Mouse (Mus musculus): ENCODE results near the gene Pdik1l.
"Not testable (repeated sequence)": the region's sequence is repeated elsewhere in the genome, so short reads cannot be mapped to it uniquely, and the experiment has no call there.

The Pdik1l gene

GRCm38 (mm10) chr4:134298626-134299497 is 11.2 kb upstream of the Pdik1l start:
- DNase-seq (ENCODE audit: low spot score in 2 of 2) = no peak

GRCm38 (mm10) chr4:134297369-134297768 is 9.7 kb upstream of the Pdik1l start:
- no peak for DNase-seq (ENCODE audit: low spot score in 2 of 2)

- DNase-seq (ENCODE audit: low spot score in 2 of 2) = no peak
Measured at GRCm38 (mm10) chr4:134296523-134296922, 8.8 kb upstream of the Pdik1l start.

DNA sequence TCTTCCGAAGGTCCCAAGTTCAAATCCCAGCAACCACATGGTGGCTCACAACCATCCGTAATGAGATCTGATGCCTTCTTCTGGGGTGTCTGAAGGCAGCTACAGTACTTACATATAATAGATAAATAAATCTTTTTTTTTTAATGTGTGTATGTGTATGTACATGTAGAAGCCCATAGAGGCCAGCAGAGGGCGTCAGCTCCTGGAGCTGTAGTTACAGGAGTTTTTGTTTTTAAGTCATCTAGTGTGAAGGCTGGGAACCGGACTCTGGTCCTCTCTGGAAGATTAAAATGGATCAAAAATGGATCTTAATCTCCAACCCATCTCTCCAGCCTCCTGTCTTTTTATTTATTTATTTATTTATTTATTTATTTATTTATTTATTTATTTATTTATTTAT is 8.4 kb upstream of the Pdik1l start:
- DNase-seq (ENCODE audit: low spot score in 2 of 2) = not testable (repeated sequence)

- no peak for DNase-seq (ENCODE audit: low spot score in 2 of 2)
Measured at GRCm38 (mm10) chr4:134293692-134294163, 6.0 kb upstream of the Pdik1l start.

DNA sequence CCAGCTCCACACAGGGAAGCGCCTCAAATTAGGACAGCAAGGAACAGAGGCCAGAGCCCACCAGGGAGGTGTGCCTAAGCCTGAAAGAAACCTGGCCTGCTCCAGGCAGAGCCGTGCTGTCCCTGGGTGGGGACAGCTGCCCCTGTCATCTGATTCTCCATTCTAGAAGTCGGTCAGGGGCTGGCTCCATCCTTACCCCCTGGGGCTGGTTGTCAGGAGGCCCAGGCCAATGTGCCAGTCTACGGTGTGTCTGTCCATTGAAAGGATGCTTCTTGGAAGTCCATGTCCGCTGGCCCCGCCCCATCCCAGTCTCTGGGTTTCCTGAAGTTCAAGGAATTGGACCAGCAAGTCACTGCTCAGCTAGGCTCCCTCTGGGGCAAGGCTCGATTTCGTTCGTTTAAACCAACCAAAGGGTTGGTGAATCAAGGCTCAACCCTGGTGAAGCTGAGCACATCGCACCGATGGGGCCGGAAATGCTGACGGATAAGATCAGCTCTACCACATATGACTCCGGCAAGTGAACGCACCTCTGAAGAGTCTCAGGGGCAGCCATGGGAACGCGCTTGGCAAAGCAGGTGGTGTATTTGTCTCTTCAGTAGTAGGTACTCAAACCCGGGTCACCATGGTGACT is 5.5 kb upstream of the Pdik1l start:
- no peak for DNase-seq (ENCODE audit: low spot score in 2 of 2)

- DNase-seq (ENCODE audit: low spot score in 2 of 2) = peak in 1 of 2 experiments; percentile 63
Measured at GRCm38 (mm10) chr4:134292067-134292466, 4.4 kb upstream of the Pdik1l start.

DNA sequence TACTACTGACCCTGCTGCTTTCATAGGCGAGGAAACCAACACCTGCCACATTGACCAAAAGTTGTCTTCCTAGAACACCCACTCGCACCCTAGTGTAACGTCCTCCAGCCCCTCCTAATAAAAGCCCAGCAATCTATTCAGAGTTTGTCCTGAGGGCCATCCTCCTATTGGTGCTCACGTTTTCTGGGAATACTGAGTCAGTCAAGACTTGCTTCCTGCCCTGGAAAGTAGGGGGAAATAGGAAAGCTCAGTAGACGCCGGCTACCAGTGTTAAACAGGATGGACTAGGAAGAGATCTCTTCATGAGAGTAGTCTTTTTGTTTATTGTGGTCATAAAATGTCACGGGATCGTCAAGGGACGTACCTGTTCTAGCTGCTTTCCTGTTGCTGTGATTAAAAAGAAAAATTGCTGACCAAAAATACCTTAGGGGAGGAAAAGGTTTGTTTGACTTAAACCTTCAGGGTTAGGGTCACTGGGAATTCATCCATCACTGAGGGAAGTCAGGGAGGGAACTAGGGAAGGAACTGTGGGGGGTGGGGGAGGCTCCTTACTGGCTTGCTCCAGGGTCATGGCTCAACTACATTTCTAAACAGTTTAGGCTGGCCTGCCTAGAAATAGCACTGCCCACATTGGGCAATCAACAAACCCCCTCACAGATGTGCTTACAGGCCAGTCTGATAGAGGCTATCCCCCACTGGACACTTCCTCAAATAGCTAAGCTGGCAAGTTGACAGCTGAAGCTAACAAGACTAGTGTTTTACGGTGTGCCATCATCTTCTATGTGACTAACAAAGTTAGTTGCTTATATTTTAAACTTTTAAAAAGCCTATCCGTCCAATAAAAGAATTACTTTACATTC is 932 bp upstream of the Pdik1l start:
- DNase-seq (ENCODE audit: low spot score in 2 of 2) = no peak

DNA sequence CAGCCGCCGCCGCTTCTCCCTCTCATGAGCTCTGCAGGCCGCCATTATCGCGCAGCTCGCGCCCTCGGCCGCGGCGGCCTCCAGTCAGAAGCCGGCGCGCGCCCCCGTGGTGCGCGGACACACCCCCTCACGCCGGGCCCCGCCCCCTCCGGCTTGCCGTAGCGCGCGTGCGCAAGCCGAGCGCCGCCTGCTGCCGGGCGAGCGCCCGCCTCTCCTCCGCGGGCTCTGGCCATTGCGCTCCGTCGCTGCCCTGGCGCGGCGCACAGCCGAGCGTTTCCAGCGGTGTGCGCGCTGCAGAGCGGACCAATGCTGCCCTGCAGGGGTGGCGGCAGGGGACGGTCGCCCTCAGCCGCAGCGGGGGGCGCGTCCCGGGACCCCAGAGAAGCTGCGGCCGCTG is 529 bp downstream of the Pdik1l start:
- DNase-seq (ENCODE audit: low spot score in 2 of 2) = peak; percentile 79 to 94

- no peak for DNase-seq (ENCODE audit: low spot score in 2 of 2)
Measured at GRCm38 (mm10) chr4:134286226-134287167, 1.2 kb downstream of the Pdik1l start.

- no peak for DNase-seq (ENCODE audit: low spot score in 2 of 2)
Measured at GRCm38 (mm10) chr4:134284942-134285341, 2.8 kb downstream of the Pdik1l start.

GRCm38 (mm10) chr4:134273417-134274345 is 14.0 kb downstream of the Pdik1l start:
- DNase-seq (ENCODE audit: low spot score in 2 of 2) = no peak

DNA sequence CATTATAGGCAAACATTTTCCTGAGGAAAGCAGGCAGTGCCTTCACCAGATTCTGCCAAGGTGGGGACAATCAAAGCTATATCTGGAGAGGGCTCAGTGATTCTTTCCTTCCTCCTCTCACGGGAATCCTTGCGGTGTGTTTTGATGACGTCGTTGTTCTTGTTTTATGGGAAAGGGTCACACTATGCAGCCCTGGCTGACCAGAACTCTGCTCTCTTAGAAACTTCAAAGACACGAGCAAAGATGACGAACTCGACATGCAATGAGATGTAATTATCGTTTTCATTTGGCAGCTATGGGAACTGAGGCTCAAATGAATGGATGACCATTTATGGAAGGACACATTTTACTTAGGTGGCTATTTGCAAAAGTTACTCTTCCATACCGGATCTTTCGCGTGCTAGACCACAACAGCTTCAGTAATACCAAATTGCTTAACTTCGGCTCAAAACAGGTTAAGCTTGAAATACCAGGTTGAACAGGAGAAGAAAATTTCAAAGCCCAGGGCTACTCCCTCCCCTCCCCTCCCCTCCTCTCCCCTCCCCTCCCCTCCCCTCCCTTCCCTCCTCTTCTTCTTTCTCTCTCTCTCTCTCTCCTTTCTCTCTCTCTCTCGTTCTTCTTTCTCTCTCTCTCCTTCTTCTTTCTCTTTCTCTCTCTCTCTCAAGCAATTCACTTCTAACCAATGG is 14.8 kb downstream of the Pdik1l start:
- DNase-seq (ENCODE audit: low spot score in 2 of 2) = no peak

- no peak for DNase-seq (ENCODE audit: low spot score in 2 of 2)
Measured at GRCm38 (mm10) chr4:134271979-134272378, 15.7 kb downstream of the Pdik1l start.

DNA sequence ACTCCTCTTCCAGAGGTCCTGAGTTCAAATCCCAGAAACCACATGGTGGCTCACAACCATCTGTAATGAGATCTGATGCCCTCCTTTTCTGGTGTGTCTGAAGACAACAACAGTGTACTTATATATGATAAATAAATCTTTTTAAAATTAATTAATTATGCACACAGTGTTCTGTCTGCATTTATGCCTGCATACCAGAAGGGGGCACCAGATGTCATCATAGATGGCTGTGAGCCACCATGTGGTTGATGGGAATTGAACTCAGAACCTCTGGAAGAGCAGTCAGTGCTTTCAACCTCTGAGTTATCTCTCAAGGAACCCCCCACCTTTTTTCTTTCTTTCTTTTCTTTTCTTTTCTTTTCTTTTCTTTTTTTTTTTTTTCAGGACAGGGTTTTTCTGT is 18.1 kb downstream of the Pdik1l start:
- DNase-seq (ENCODE audit: low spot score in 2 of 2) = not testable (repeated sequence)

- no peak for DNase-seq (ENCODE audit: low spot score in 2 of 2)
Measured at GRCm38 (mm10) chr4:134268102-134268655, 19.5 kb downstream of the Pdik1l start.

- no peak for DNase-seq (ENCODE audit: low spot score in 2 of 2)
Measured at GRCm38 (mm10) chr4:134265860-134266585, 21.7 kb downstream of the Pdik1l start.

GRCm38 (mm10) chr4:134263191-134263590 is 24.5 kb downstream of the Pdik1l start:
- peak in 1 of 2 experiments; percentile 55 for DNase-seq (ENCODE audit: low spot score in 2 of 2)
